ENCODE assay signal across 8 mouse cellular contexts in the genomic region with DNA sequence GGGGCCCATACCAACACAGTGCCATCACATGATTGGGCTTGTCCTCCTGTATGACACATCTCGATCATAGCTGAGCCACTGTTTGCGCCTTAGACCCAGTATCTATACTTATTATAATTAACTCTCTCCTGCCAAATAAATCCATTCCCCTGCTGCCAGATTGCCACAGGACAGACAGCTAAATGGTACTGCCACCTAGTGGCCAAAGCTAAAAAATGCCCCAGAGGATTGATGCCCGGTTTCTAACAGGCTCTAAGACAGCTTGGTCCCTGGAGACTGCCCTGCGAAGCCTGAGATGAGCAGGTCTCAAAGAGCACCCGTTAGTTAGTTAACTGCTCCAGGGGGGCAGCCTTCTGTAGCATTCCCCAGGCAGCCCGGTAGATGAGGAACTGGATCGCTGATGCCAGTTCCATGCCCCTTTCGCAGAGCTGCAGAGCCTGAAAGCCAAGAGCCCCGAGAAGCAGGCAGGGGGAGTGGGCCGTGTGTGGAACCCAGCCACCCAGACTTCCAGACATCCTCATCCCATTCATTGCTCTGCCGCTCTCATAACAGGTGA. TPM values are rescaled to one million over a fixed set of nuclear protein-coding genes. Genes with fewer than 3 reads are reported as not detected.
DNase-seq lines count a peak whose midpoint lies in the region; ATAC-seq and TF ChIP-seq lines count a peak whose summit lies in the region.

No protein-coding gene starts in this region.

- no peak for TF ChIP-seq POLR2A in kidney, adult 2 months (IDR thresholded peaks at IDR 0.05; ENCODE audit: low read depth, low read length)

- H3K27ac ChIP-seq in kidney, adult 2 months (ENCODE audit: insufficient read depth, low read depth, low read length) = no peak overlapping the region
- no peak overlapping the region for H3K27ac ChIP-seq in kidney, embryonic 16.5 days (ENCODE audit: low read length)
- no peak overlapping the region for H3K27ac ChIP-seq in forebrain, embryonic 16.5 days (ENCODE audit: low read length)
- H3K27ac ChIP-seq in limb, embryonic 11.5 days (replicated peaks; ENCODE audit: low read depth, low read length) = no peak overlapping the region
- no peak overlapping the region for H3K27ac ChIP-seq in neural tube, embryonic 12.5 days

- H3K4me2 ChIP-seq in kidney, embryonic 16.5 days (replicated peaks; ENCODE audit: low read depth, low read length) = no peak overlapping the region
- no peak overlapping the region for H3K4me2 ChIP-seq in forebrain, embryonic 16.5 days (ENCODE audit: low read length)
- H3K4me2 ChIP-seq in limb, embryonic 11.5 days (ENCODE audit: low read depth, severe bottlenecking) = no peak overlapping the region
- H3K4me2 ChIP-seq in neural tube, embryonic 12.5 days (replicated peaks) = 0 out of 2 replicates have a peak overlapping the region, but pooled peaks have one; percentile 10

- peak; percentile 69 for TF ChIP-seq CTCF in kidney, adult 2 months (conservative IDR thresholded peaks at IDR 0.05; ENCODE audit: insufficient read depth, insufficient read length, low read depth, low read length)
- peak; percentile 90 for TF ChIP-seq CTCF in E14TG2a.4 (conservative IDR thresholded peaks at IDR 0.05; ENCODE audit: low read length)

- WGBS in kidney, adult 2 months = 36% methylated on average over 11 of the region's 11 CpGs
- WGBS in kidney, embryonic 16.5 days = 27% methylated on average over 11 of the region's 11 CpGs
- WGBS in forebrain, embryonic 16.5 days = 24% methylated on average over 11 of the region's 11 CpGs
- 32% methylated on average over 11 of the region's 11 CpGs for WGBS in limb, embryonic 11.5 days
- 26% methylated on average over 11 of the region's 11 CpGs for WGBS in neural tube, embryonic 12.5 days

- H3K4me1 ChIP-seq in kidney, adult 2 months (ENCODE audit: control insufficient read depth, insufficient read depth, low read length) = peaks cover 3% of the 10 kb centered on the region; the same call in 1 of the 2 replicates
- peaks cover 10% of the 10 kb centered on the region for H3K4me1 ChIP-seq in kidney, embryonic 16.5 days (ENCODE audit: insufficient read depth, low read length)
- peaks cover 24% of the 10 kb centered on the region for H3K4me1 ChIP-seq in E14TG2a.4 (replicated peaks; ENCODE audit: low read depth, low read length)
- H3K4me1 ChIP-seq in forebrain, embryonic 16.5 days (replicated peaks; ENCODE audit: control insufficient read depth, insufficient read depth, low read length) = peaks cover 15% of the 10 kb centered on the region
- H3K4me1 ChIP-seq in limb, embryonic 11.5 days (ENCODE audit: control insufficient read depth, insufficient read depth, low read length) = peaks cover under 1% of the 10 kb centered on the region; the same call in 1 of the 2 replicates
- peaks cover 7% of the 10 kb centered on the region for H3K4me1 ChIP-seq in neural tube, embryonic 12.5 days

- ATAC-seq in kidney, embryonic 16.5 days (ENCODE audit: low FRiP score, low TSS enrichment) = no peak
- ATAC-seq in forebrain, embryonic 16.5 days = peak; percentile 23; the same call in 1 of the 2 replicates
- no peak for ATAC-seq in limb, embryonic 11.5 days (ENCODE audit: insufficient number of reproducible peaks, low FRiP score, low TSS enrichment, low read depth)
- peak; percentile 16; the same call in 1 of the 2 replicates for ATAC-seq in neural tube, embryonic 12.5 days (ENCODE audit: low FRiP score, low read depth)

- H3K9ac ChIP-seq in kidney, embryonic 16.5 days (replicated peaks; ENCODE audit: low read length) = no peak overlapping the region
- H3K9ac ChIP-seq in forebrain, embryonic 16.5 days (replicated peaks; ENCODE audit: low read depth, low read length) = no peak overlapping the region
- H3K9ac ChIP-seq in limb, embryonic 11.5 days (ENCODE audit: low read length) = no peak overlapping the region
- no peak overlapping the region for H3K9ac ChIP-seq in neural tube, embryonic 12.5 days

- H3K9me3 ChIP-seq in kidney, embryonic 16.5 days (ENCODE audit: low read length) = no peaks in the 10 kb centered on the region
- H3K9me3 ChIP-seq in E14TG2a.4 (ENCODE audit: low read length) = no peaks in the 10 kb centered on the region
- H3K9me3 ChIP-seq in forebrain, embryonic 16.5 days (ENCODE audit: control insufficient read depth, low read length) = no peaks in the 10 kb centered on the region
- H3K9me3 ChIP-seq in limb, embryonic 11.5 days (ENCODE audit: control insufficient read depth, low read length) = no peaks in the 10 kb centered on the region
- H3K9me3 ChIP-seq in neural tube, embryonic 12.5 days = no peaks in the 10 kb centered on the region

- peak; percentile 70 for DNase-seq in kidney, adult 2 months
- peak; percentile 77 for DNase-seq in c-Kit-positive CD71-positive TER-119-positive erythroid progenitor cells, embryonic 14.5 days (ENCODE audit: low spot score)
- peak; percentile 70 for DNase-seq in limb, embryonic 11.5 days (ENCODE audit: low spot score)
- DNase-seq in urinary bladder, adult 18-20 months (ENCODE audit: low spot score in 2 of 2) = no peak

- no peak overlapping the region for H3K4me3 ChIP-seq in kidney, adult 2 months (ENCODE audit: insufficient read depth, low read depth, low read length)
- no peak overlapping the region for H3K4me3 ChIP-seq in kidney, embryonic 16.5 days (ENCODE audit: low read length)
- H3K4me3 ChIP-seq in E14TG2a.4 (replicated peaks; ENCODE audit: low read length) = peak overlapping the region; percentile 51
- H3K4me3 ChIP-seq in forebrain, embryonic 16.5 days (replicated peaks; ENCODE audit: low read length) = no peak overlapping the region
- H3K4me3 ChIP-seq in limb, embryonic 11.5 days (ENCODE audit: low read depth, low read length) = no peak overlapping the region
- no peak overlapping the region for H3K4me3 ChIP-seq in neural tube, embryonic 12.5 days

- H3K36me3 ChIP-seq in kidney, adult 2 months (ENCODE audit: control insufficient read depth, insufficient read depth, low read length) = no peaks in the 10 kb centered on the region
- no peaks in the 10 kb centered on the region for H3K36me3 ChIP-seq in kidney, embryonic 16.5 days (ENCODE audit: insufficient read depth, low read length)
- no peaks in the 10 kb centered on the region for H3K36me3 ChIP-seq in E14TG2a.4 (ENCODE audit: insufficient read depth, low read length)
- no peaks in the 10 kb centered on the region for H3K36me3 ChIP-seq in forebrain, embryonic 16.5 days (ENCODE audit: control insufficient read depth, insufficient read depth)
- H3K36me3 ChIP-seq in limb, embryonic 11.5 days (ENCODE audit: control insufficient read depth, insufficient read depth, low read length) = no peaks in the 10 kb centered on the region
- H3K36me3 ChIP-seq in neural tube, embryonic 12.5 days = no peaks in the 10 kb centered on the region

- H3K27me3 ChIP-seq in kidney, adult 2 months (replicated peaks; ENCODE audit: control insufficient read depth, insufficient read depth, low read length) = no peaks in the 10 kb centered on the region
- peaks cover 42% of the 10 kb centered on the region for H3K27me3 ChIP-seq in kidney, embryonic 16.5 days (ENCODE audit: insufficient read depth, low read length)
- peaks cover 69% of the 10 kb centered on the region for H3K27me3 ChIP-seq in E14TG2a.4 (ENCODE audit: insufficient read depth, low read length)
- H3K27me3 ChIP-seq in forebrain, embryonic 16.5 days (replicated peaks; ENCODE audit: control insufficient read depth, insufficient read depth, low read length) = peaks cover 31% of the 10 kb centered on the region
- H3K27me3 ChIP-seq in limb, embryonic 11.5 days (ENCODE audit: control insufficient read depth, insufficient read depth, low read length) = peaks cover 35% of the 10 kb centered on the region
- peaks cover 56% of the 10 kb centered on the region for H3K27me3 ChIP-seq in neural tube, embryonic 12.5 days (replicated peaks)

RNA-seq across cellular contexts. Expression of a gene that starts 8.0 kb away (rescaled TPM):
- 0.03 and 0.05 TPM in 2 replicates for polyA plus RNA-seq in kidney, adult 2 months (2012; rRNA removed)
- polyA plus RNA-seq in kidney, embryonic 16.5 days (2015; fragmentation: Nextera tagmentation; extraction: Ambion mirVana) = 0.25 and 0.30 TPM in 2 replicates
- 0.43 and 0.46 TPM in 2 replicates for polyA plus RNA-seq in forebrain, embryonic 16.5 days (2015; fragmentation: Nextera tagmentation; extraction: Ambion mirVana)
- not detected in 2 replicates for polyA plus RNA-seq in limb, embryonic 11.5 days (2014; fragmentation: Nextera tagmentation; extraction: Ambion mirVana)
- polyA plus RNA-seq in neural tube, embryonic 12.5 days (2016; fragmentation: Nextera tagmentation; extraction: Ambion mirVana) = not detected in 2 replicates

RNA-seq across cellular contexts. Expression of a gene that starts 32.5 kb away (rescaled TPM):
- polyA plus RNA-seq in kidney, adult 2 months (2012; rRNA removed) = 1.9 and 3.7 TPM in 2 replicates
- 1.4 and 1.7 TPM in 2 replicates for polyA plus RNA-seq in kidney, embryonic 16.5 days (2015; fragmentation: Nextera tagmentation; extraction: Ambion mirVana)
- 0.63 and 1.2 TPM in 2 replicates for polyA plus RNA-seq in forebrain, embryonic 16.5 days (2015; fragmentation: Nextera tagmentation; extraction: Ambion mirVana)
- polyA plus RNA-seq in limb, embryonic 11.5 days (2014; fragmentation: Nextera tagmentation; extraction: Ambion mirVana) = 0.48 and 0.57 TPM in 2 replicates
- 0.41 and 1.1 TPM in 2 replicates for polyA plus RNA-seq in neural tube, embryonic 12.5 days (2016; fragmentation: Nextera tagmentation; extraction: Ambion mirVana)

RNA-seq across cellular contexts. Expression of a gene that starts 32.7 kb away (rescaled TPM):
- 10.9 and 13.7 TPM in 2 replicates for polyA plus RNA-seq in kidney, adult 2 months (2012; rRNA removed)
- 0.60 and 1.4 TPM in 2 replicates for polyA plus RNA-seq in kidney, embryonic 16.5 days (2015; fragmentation: Nextera tagmentation; extraction: Ambion mirVana)
- polyA plus RNA-seq in forebrain, embryonic 16.5 days (2015; fragmentation: Nextera tagmentation; extraction: Ambion mirVana) = 26.0 and 36.4 TPM in 2 replicates
- polyA plus RNA-seq in limb, embryonic 11.5 days (2014; fragmentation: Nextera tagmentation; extraction: Ambion mirVana) = 0.33 and 0.50 TPM in 2 replicates
- polyA plus RNA-seq in neural tube, embryonic 12.5 days (2016; fragmentation: Nextera tagmentation; extraction: Ambion mirVana) = 4.7 and 5.7 TPM in 2 replicates

RNA-seq across cellular contexts. Expression of a gene that starts 49.8 kb away (rescaled TPM):
- polyA plus RNA-seq in kidney, adult 2 months (2012; rRNA removed) = 8.1 and 8.7 TPM in 2 replicates
- 15.2 and 16.3 TPM in 2 replicates for polyA plus RNA-seq in kidney, embryonic 16.5 days (2015; fragmentation: Nextera tagmentation; extraction: Ambion mirVana)
- polyA plus RNA-seq in forebrain, embryonic 16.5 days (2015; fragmentation: Nextera tagmentation; extraction: Ambion mirVana) = 24.4 and 27.0 TPM in 2 replicates
- polyA plus RNA-seq in limb, embryonic 11.5 days (2014; fragmentation: Nextera tagmentation; extraction: Ambion mirVana) = 26.9 and 28.2 TPM in 2 replicates
- polyA plus RNA-seq in neural tube, embryonic 12.5 days (2016; fragmentation: Nextera tagmentation; extraction: Ambion mirVana) = 25.2 and 25.4 TPM in 2 replicates

Comparison
In these comparisons a context has a peak if more than half of its experiments do, and no peak if none do; other contexts are left out.
1. DNase-seq: peak in kidney, adult 2 months (single experiment), c-Kit-positive CD71-positive TER-119-positive erythroid progenitor cells, embryonic 14.5 days (single experiment) and limb, embryonic 11.5 days (single experiment); none in urinary bladder, adult 18-20 months (0 of 2).
2. ATAC-seq: peak in forebrain, embryonic 16.5 days (single experiment) and neural tube, embryonic 12.5 days (single experiment); none in kidney, embryonic 16.5 days (single experiment) and limb, embryonic 11.5 days (single experiment).